Mouse (Mus musculus) kidney, postnatal 25 days (tissue): ENCODE data around the gene Zscan12.

Source experiments
- DNase-seq, 2 experiments: peaks; one replicate each; pipeline ENCODE4 v3.0.0; 2021; ENCODE audit warnings: mixed read lengths in 2 of 2

Gene Zscan12

GRCm38 (mm10) chr13:21402287-21402846 is 39.7 kb downstream of the Zscan12 start, which contains the start of gene Zkscan3:
Gene Zkscan3, minus strand, starts transcription at chr13:21402755.
- DNase-seq: peak; percentile 92 to 93

GRCm38 (mm10) chr13:21402848-21403247 is 40.2 kb downstream of the Zscan12 start:
- no peak for DNase-seq

DNA sequence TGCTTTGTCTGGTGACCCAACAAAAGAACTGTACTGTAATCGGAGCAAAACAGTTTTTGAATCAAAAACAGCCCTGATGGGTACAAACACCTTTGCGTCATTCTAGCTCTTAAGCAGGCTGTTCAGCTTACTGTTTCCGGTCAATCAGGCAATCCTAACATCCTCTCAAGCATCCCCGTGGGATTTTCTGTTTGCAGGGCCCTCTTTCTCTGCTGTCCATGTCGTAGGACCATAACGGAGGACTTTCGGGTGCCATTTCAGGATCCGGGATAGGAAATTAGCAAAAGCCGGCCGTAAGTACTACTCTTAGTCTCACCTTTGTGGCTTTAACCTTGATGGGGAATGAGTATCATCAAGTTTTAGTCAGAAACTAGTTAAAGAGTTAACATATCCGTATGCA is 44.7 kb downstream of the Zscan12 start:
- no peak for DNase-seq

DNA sequence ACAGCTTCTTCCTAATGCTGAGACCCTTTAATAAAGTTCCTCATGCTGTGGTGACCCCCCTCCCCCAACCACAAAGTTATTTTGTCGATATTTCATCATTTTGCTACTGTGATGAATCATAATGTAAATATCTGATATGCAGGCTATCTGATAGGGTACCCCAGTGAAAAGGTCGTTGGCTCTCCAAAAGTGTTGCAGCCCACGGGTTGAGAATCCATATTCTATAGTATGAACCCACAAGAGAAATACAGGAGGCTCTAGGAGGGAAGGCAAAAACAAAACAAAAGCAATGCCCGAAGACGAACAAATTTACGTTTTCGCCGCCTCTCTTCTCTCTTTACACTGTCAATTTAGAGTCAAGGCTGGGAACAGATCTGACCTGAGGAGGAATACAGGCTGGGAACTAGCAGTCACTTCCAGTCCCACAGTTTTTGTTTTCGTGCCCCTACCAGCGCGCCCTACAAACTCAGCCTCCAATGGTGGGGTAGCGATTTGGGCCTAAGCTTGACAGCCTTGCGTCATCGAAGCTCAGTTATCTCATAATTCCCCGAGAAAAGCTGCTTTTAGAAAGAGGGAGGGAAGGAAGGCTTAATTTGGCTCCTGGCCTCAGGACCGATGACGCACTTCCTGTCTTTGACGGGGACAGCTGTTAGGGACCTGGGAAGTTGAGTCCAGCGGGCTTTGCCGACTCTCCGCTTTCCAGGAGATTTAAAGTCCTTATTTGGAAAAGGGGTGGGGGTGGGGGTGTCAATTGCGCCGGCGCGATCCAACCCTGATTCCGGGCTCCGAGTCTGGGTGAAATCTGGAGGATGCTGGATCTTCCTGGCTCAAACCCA is 45.6 kb downstream of the Zscan12 start:
- peak; percentile 88 to 93 for DNase-seq

DNA sequence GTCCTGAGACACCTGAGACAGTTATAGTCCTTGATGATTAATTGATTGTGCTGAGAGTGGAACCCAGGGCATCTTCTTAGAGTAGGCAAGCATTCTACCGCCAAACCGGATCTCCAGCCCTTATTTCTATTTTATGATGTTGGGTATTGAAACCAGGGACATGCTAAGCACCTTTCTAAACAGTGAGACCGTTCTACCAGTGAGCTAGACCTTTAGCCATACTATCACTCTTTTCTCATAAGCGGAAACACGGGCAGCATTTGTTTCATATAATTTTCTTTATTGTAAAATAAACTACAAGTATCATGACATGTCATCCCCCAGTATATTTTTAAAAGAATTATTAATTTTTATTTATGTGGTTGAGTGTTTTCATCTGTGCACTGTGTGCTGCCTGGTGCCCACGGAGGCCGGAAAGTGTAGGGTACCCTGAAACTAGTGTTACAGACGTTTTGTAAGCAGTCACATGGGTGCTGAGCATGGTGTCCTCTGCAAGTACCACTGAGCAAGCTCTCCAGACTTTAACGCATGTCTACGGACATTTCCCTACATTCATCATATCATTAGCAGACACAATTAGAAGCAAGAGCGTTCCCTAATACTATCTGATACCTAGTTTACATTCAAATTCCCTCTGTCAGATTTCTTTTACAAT is 46.3 kb downstream of the Zscan12 start:
- DNase-seq: no peak

DNA sequence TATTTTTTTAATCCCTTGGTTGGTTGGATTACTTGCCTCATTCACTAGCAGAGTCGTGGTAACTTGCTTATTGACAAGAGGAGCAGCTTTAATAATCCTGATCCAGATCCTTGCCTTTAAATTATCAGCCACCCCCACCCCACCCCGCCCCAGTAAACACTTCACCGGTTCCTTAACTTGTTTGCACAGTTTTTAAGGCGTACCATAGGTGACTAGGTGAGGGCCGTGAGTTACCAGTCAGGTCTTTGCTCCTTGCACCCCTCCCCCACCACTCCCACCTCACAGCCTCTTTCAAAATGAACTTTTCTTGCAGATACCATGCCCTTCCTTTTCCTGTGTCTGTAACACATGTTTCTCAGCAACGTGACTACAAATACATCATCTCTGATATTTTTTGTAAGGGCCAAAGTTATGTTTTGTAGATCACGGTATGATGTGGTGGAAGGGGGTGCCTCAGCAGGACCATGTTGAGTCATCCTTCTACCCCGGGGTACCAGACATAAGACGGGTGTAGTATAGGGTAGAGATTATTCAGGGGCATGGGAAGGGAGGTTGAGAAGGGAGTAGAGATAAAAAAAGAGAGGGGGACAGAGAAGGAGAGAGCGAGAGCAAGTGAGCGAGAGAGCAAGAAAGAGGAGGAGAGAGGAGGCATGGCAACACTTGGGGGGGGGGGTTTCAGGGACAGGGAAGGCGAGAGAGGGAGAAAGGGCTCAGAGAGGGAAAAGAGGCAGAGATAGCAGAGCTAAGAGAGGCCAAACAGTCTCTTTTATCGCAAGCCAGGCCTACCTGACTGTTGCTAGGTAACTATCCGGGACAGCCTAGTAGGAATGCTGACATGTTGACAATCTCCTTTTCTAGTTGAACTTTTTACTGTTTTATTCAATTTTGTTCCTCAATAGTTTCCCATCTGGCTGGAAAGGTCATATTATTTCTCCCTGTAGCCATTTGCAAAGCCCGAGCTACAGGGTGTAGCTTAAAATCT is 51.9 kb downstream of the Zscan12 start:
- DNase-seq: no peak

GRCm38 (mm10) chr13:21415266-21415665 is 52.6 kb downstream of the Zscan12 start:
- DNase-seq: no peak

DNA sequence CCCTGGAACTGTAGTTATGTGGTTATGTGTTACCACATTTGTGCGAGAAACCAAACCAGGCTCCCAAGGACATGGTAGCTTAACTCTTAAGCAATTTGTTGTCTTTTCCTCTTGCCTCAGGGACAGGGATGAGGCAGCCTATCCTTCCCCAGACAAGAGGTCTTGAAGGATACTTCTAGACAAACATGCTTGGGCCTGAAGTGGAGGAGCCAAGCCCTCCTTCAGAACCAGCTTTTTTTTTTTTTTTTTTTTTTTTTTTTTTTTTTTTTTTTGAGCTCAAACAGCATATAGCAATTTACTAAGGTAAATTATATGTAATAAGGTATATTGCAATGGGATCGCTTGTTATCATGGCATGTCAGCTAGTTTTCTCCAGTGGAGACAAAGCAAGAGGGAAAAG is 53.1 kb downstream of the Zscan12 start:
- no peak for DNase-seq

DNA sequence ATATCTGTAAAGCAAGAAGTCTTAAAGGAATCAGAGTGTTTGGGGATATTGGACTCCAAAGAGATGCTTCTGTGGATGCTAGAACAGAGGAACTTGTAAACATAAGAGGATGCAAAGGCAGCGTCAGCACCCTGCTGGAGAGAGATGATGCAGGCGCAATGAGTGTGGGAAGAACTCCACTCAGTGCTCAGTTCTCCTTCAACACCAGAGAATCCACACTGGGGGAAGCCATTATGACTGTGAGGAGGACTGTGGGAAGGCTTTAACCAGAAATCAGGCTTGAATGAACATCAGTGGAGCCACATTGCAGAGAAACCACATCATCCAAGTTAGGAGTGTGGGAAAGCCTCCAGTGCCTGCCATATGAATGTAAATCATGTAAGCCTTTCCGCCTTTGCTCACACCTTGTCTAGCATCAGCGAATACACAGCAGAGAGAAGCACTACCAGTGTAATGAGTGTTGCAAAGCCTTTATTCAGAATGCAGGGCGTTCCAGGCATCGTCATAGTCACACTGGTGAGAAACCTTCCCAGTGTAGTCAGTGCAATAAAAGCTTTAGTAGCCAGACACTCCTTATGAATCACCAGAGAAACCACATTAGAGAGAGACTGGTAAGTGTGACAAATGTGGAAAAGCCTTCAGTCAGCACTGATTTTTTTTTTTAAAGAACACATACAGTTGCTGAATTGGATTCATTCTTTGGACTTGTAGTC is 54.8 kb downstream of the Zscan12 start:
- no peak for DNase-seq

DNA sequence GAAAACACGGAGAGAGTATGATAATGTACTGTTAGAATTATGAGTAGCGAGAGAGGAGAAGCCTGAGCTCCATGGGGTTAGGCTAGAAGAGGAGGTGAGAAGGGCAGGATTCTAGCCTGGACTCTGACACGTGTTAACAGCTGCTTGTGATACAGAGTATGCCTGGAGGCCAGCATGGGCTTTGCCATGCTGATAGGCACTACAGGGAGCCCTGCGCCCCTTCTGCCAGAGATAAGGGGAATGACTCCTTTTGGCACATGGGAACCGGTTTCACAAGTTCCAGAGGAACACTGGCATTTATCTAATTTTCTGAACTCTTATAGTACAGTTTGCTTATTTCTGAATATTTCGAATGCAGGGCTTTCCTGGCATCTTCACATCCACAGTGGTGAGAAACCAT is 56.2 kb downstream of the Zscan12 start:
- no peak for DNase-seq
